Comparison of ENCODE assay signal across 18 mouse cellular contexts in the genomic region with DNA sequence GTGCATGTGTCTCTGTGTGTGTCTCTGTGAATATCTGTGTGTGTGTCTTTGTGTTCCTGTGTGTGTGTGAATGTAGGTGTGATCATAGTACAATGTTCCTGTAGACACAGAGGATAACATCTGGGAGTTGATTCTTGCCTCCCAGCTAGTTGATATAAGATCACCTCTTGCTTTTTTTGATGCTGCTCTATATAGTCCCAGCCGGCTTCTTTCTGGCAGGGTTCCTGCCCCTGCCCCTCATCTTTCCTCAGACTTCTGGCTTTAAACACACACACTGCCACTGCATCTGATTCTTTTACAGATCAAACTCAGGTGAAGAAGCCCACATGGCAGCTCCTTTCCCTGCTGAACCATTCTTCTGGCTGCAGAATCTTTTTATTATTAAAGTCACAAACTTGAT.
DNase-seq lines count a peak whose midpoint lies in the region; ATAC-seq and TF ChIP-seq lines count a peak whose summit lies in the region.
"Had no signal": no experiment of that assay in that cellular context is flagged by ENCODE, and none has a peak within 500 bp of the region (broad histone marks: within the 10 kb centered on the region; RNA-seq: fewer than 3 reads in every experiment).

No protein-coding gene starts in this region.

- H3K9ac ChIP-seq in heart, embryonic 11.5 days (ENCODE audit: low read depth, low read length) = no peak overlapping the region
- H3K9ac ChIP-seq: embryonic facial prominence, embryonic 12.5 days; forebrain, postnatal 0 days; heart, embryonic 12.5 days; hindbrain, embryonic 15.5 days had no signal

- WGBS in cerebellum, adult 2 months = 29% methylated on average over 1 of the region's 1 CpGs
- 56% methylated on average over 1 of the region's 1 CpGs for WGBS in heart, embryonic 11.5 days (ENCODE audit: insufficient replicate concordance)

- no peak for TF ChIP-seq CTCF in left cerebral cortex, adult 2 months (IDR thresholded peaks at IDR 0.05)
- TF ChIP-seq CTCF in cerebellum, adult 2 months (IDR thresholded peaks at IDR 0.05; ENCODE audit: borderline replicate concordance, insufficient read depth, low read depth, low read length) = no peak

- intact Hi-C loops in left cerebral cortex, adult 2 months (cut with DNase I) = loop anchor here (10.0 kb wide), 2 partner anchors 431 to 489 kb away; partner anchors contain the start of gene Arpp21

- no peaks in the 10 kb centered on the region for H3K36me3 ChIP-seq in heart, embryonic 11.5 days (ENCODE audit: control insufficient read depth, insufficient read depth, low read length)
- H3K36me3 ChIP-seq: embryonic facial prominence, embryonic 12.5 days; heart, embryonic 12.5 days; hindbrain, embryonic 10.5 days; hindbrain, embryonic 15.5 days had no signal

- H3K4me1 ChIP-seq in cerebellum, adult 2 months (ENCODE audit: control insufficient read depth, insufficient read depth, low read length) = no peaks in the 10 kb centered on the region
- H3K4me1 ChIP-seq in heart, embryonic 11.5 days (ENCODE audit: control insufficient read depth, insufficient read depth, low read length) = no peaks in the 10 kb centered on the region
- H3K4me1 ChIP-seq: embryonic facial prominence, embryonic 12.5 days; heart, embryonic 12.5 days had no signal

- H3K27me3 ChIP-seq in cerebellum, adult 2 months (ENCODE audit: control insufficient read depth, insufficient read depth, low read length) = no peaks in the 10 kb centered on the region
- no peaks in the 10 kb centered on the region for H3K27me3 ChIP-seq in heart, embryonic 11.5 days (ENCODE audit: control insufficient read depth, insufficient read depth, low read length)
- H3K27me3 ChIP-seq: embryonic facial prominence, embryonic 12.5 days; heart, embryonic 12.5 days; hindbrain, embryonic 15.5 days had no signal

- no peak overlapping the region for H3K4me3 ChIP-seq in left cerebral cortex, adult 2 months
- no peak overlapping the region for H3K4me3 ChIP-seq in cerebellum, adult 2 months (replicated peaks; ENCODE audit: insufficient read depth, low read depth, low read length)
- H3K4me3 ChIP-seq in heart, embryonic 11.5 days (ENCODE audit: low read depth, low read length) = no peak overlapping the region
- H3K4me3 ChIP-seq: embryonic facial prominence, embryonic 12.5 days; heart, adult 2 months; heart, embryonic 12.5 days; hindbrain, embryonic 10.5 days; hindbrain, embryonic 15.5 days had no signal

- ATAC-seq in heart, embryonic 11.5 days (replicated peaks; ENCODE audit: insufficient number of reproducible peaks, low FRiP score, low TSS enrichment) = no peak
- ATAC-seq: forebrain, postnatal 0 days; inflammation-experienced regulatory T-cells, adult 6 months; intestine, postnatal 0 days had no signal

- H3K4me2 ChIP-seq in heart, embryonic 11.5 days = no peak overlapping the region
- H3K4me2 ChIP-seq: embryonic facial prominence, embryonic 12.5 days; heart, embryonic 12.5 days; hindbrain, embryonic 15.5 days had no signal

- no peak for DNase-seq in left cerebral cortex, adult 2 months (ENCODE audit: extremely low spot score in 1 of 2, low spot score in 2 of 2)
- no peak for DNase-seq in left cerebral cortex, adult 9 months (ENCODE audit: low spot score in 2 of 2)
- peak; percentile 15 to 17 for DNase-seq in cerebellum, adult 2 months
- DNase-seq in cerebellum, adult 9-11 months = peak; percentile 33
- DNase-seq in cerebellum, postnatal 36 days = peak; percentile 6 to 19
- no peak for DNase-seq in liver
- DNase-seq: adrenal gland, adult 2 months; gastrocnemius, postnatal 14 days; heart, adult 2 months; kidney, adult 8-10 months had no signal

- TF ChIP-seq POLR2A in cerebellum, adult 2 months (IDR thresholded peaks at IDR 0.05; ENCODE audit: borderline replicate concordance, insufficient read depth, low read length) = no peak

- no peaks in the 10 kb centered on the region for H3K9me3 ChIP-seq in heart, embryonic 11.5 days (replicated peaks; ENCODE audit: control insufficient read depth, low read length)
- H3K9me3 ChIP-seq: embryonic facial prominence, embryonic 12.5 days; heart, embryonic 12.5 days; hindbrain, embryonic 10.5 days; hindbrain, embryonic 15.5 days had no signal

- H3K27ac ChIP-seq in left cerebral cortex, adult 2 months = peak overlapping the region; percentile 5; the same call in 1 of the 2 replicates
- peak overlapping the region; percentile 11; the same call in 1 of the 2 replicates for H3K27ac ChIP-seq in cerebellum, adult 2 months (ENCODE audit: insufficient read depth, low read length)
- H3K27ac ChIP-seq in heart, embryonic 11.5 days (ENCODE audit: low read depth, low read length) = no peak overlapping the region
- H3K27ac ChIP-seq: embryonic facial prominence, embryonic 12.5 days; heart, adult 2 months; hindbrain, embryonic 10.5 days; hindbrain, embryonic 15.5 days had no signal

Comparison
In these comparisons a context has a peak if more than half of its experiments do, and no peak if none do; other contexts are left out.
1. DNase-seq: peak in cerebellum, adult 2 months (2 of 2), cerebellum, adult 9-11 months (single experiment) and cerebellum, postnatal 36 days (2 of 2); none in left cerebral cortex, adult 2 months (0 of 2), left cerebral cortex, adult 9 months (0 of 2) and liver (single experiment).